Mouse (Mus musculus): ENCODE data around the gene Ppp1r9b. TPM values are rescaled to one million over a fixed set of nuclear protein-coding genes. Genes with fewer than 3 reads are reported as not detected.
A peak's percentile ranks its signal among the peaks of the same experiment; 100 is the strongest.

Ppp1r9b gene
- polyA plus RNA-seq, 1 experiment from 2014 or later = 10.6 TPM

DNA sequence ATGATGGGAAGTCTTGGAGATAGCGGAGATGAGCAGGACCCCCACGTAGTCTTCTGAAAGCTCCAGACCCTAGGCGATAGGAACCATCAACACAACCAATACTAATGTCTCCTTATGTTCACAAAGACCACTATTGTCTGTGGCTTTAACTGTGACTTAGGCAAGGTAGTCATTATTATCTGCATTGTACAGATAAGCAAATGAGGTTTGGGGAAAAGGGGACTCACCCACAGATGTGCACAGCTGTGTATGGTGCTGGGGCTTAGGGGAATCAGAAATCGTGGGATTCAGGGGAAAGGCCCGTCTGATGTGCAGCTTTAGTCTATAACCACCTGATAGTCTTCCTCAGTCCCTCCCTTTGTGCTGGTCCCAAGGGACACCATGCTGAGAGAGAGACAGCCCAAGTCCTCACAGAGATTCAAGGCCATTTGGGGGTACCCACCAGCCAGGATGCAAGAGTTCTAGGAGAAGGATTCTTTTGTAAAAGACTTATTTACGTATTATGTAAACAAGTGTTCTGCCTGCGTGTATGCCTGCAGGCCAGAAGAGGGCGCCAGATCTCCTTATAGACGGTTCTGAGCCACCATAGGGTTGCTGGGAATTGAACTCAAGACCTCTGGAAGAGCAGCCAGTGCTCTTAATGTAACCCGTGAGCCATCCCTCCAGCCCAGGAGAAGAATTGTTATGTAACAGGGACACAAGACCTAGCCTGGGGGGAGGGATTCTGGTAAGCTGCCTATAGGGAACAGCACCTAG, 31.6 kb downstream of the Ppp1r9b start:
- DNase-seq (ENCODE audit: low spot score) = no peak
- no peak overlapping the region for H3K4me2 ChIP-seq (ENCODE audit: low read length)
- H3K9me3 ChIP-seq (replicated peaks; ENCODE audit: low read length) = no peaks in the 10 kb centered on the region
- H3K4me1 ChIP-seq (replicated peaks; ENCODE audit: insufficient read depth, low read length) = peaks cover 21% of the 10 kb centered on the region; the same call in 1 of the 2 replicates
- 86% methylated on average over 10 of the region's 10 CpGs for WGBS
- H3K4me3 ChIP-seq (replicated peaks; ENCODE audit: low read depth, low read length) = no peak overlapping the region
- no peak overlapping the region for H3K27ac ChIP-seq
- no peak overlapping the region for H3K9ac ChIP-seq (ENCODE audit: low read depth, low read length)
- no peak for ATAC-seq (replicated peaks; ENCODE audit: low FRiP score, low read depth)
- H3K36me3 ChIP-seq (ENCODE audit: insufficient read depth, low read length) = peaks cover 14% of the 10 kb centered on the region; the same call in 1 of the 2 replicates
- TF ChIP-seq CTCF (IDR thresholded peaks at IDR 0.05; ENCODE audit: low read depth) = peak; percentile 56
- no peaks in the 10 kb centered on the region for H3K27me3 ChIP-seq (ENCODE audit: insufficient read depth, low read length)

DNA sequence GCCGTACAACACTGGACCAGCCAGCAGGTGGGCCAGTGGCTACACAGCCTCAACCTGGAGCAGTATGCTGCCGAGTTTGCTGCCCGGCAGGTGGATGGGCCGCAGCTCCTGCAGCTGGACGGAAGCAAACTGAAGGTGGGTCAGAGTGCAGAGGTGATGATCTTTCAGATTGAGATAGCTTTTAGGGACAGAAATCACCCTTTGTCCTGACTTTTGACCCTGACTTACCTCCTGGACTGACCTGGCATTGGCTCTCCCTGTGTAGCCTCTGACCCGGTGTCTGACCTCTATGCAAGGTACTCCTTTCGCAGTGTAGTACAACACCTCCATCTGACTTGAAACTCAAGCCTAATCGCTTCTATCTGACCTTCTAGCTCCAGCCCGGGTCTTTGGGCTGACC, 32.6 kb downstream of the Ppp1r9b start:
- TF ChIP-seq CTCF (IDR thresholded peaks at IDR 0.05; ENCODE audit: low read depth) = no peak
- peaks cover 21% of the 10 kb centered on the region; the same call in 1 of the 2 replicates for H3K4me1 ChIP-seq (replicated peaks; ENCODE audit: insufficient read depth, low read length)
- no peak overlapping the region for H3K27ac ChIP-seq
- no peak overlapping the region for H3K9ac ChIP-seq (ENCODE audit: low read depth, low read length)
- H3K36me3 ChIP-seq (ENCODE audit: insufficient read depth, low read length) = peaks cover 14% of the 10 kb centered on the region; the same call in 1 of the 2 replicates
- DNase-seq (ENCODE audit: low spot score) (no peak), ATAC-seq (replicated peaks; ENCODE audit: low FRiP score, low read depth) (no peak)
- WGBS = 94% methylated on average over 9 of the region's 9 CpGs
- no peak overlapping the region for H3K4me3 ChIP-seq (replicated peaks; ENCODE audit: low read depth, low read length)
- H3K4me2 ChIP-seq (ENCODE audit: low read length) = no peak overlapping the region
- H3K9me3 ChIP-seq (replicated peaks; ENCODE audit: low read length) = no peaks in the 10 kb centered on the region
- H3K27me3 ChIP-seq (ENCODE audit: insufficient read depth, low read length) = no peaks in the 10 kb centered on the region

DNA sequence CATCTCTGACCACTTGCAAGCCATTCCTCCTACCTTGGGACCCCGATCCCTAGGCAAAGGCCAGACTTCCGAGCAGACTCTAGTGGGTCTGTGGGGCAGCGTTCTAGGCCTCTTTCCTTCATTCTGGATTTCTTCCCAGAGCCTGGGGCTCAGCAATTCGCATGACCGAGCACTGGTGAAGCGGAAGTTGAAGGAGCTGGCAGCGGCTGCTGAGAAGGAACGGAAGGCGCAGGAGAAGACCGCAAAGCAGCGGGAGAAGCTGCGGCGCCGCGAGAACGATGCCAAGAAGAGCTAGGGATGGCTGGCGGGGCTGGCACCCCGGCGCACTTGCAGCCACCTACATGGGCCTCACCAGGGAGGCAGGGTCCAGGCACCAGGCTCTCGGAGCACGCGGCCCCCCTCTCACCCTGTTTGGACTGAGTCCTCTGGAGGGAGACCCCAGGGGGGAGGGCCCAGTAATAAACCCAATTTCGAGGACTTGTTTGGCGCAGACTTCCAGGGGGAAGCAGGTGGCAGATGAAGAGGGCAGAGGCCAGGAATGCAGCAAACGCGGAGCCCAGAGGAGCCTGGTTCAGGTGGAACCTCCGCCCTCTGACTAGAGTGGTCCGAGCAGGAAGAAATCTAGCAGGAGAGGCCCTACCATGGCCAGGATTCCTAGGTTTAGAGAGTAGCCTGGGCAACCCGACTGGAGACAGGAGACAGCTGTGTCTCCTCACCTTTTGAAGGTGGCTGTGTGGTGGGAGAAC, 33.8 kb downstream of the Ppp1r9b start:
- H3K36me3 ChIP-seq (ENCODE audit: insufficient read depth, low read length) = peaks cover 14% of the 10 kb centered on the region; the same call in 1 of the 2 replicates
- H3K27ac ChIP-seq = peak overlapping the region; percentile 47
- no peak overlapping the region for H3K4me3 ChIP-seq (replicated peaks; ENCODE audit: low read depth, low read length)
- H3K4me2 ChIP-seq (ENCODE audit: low read length) = no peak overlapping the region
- no peak overlapping the region for H3K9ac ChIP-seq (ENCODE audit: low read depth, low read length)
- DNase-seq (ENCODE audit: low spot score) = peak; percentile 46
- no peaks in the 10 kb centered on the region for H3K27me3 ChIP-seq (ENCODE audit: insufficient read depth, low read length)
- 43% methylated on average over 29 of the region's 29 CpGs for WGBS
- H3K4me1 ChIP-seq (replicated peaks; ENCODE audit: insufficient read depth, low read length) = peaks cover 21% of the 10 kb centered on the region; the same call in 1 of the 2 replicates
- H3K9me3 ChIP-seq (replicated peaks; ENCODE audit: low read length) = no peaks in the 10 kb centered on the region
- TF ChIP-seq CTCF (IDR thresholded peaks at IDR 0.05; ENCODE audit: low read depth) = no peak
- peak; percentile 8; the same call in 1 of the 2 replicates for ATAC-seq (replicated peaks; ENCODE audit: low FRiP score, low read depth)

DNA sequence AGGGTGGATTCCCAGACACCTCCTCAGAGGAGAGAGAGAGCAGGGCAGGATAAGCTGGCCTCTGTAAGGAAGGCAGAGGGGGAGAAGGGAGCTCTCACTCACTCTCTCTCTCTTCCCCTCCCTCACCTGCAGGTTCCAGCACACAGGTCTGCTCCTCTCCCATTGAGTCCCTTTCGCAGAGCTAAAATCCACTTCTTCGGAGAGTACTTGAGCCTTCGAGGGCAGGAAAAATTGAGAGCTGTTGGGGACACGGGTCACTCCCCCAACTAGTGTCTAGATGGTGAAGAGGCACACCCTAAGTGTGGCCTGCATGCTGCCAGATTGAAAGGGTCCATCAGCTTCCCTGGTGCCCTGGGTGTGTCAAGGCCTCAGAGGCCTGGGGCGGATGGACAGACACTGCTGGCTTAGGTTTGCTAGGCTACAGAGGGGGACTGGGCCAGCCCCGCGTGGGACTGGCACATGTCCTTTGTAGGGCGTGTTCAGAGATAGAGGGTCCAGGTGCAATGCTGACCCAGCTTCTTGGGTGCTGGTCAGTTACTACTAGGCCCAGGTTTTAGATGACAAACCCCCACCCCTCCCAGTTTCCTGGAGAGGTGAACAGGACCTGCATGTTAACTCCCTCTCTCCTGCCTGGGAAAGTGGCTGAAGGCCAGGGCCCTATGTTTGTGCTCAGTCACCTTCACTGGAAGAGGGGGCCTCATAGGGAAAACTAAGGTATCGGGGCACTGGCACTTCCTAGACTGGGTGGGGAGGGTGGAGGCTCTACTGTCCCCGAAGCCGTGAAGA, 34.6 kb downstream of the Ppp1r9b start:
- ATAC-seq (replicated peaks; ENCODE audit: low FRiP score, low read depth) (peak; percentile 11; the same call in 1 of the 2 replicates), DNase-seq (ENCODE audit: low spot score) (no peak)
- Histone ChIP-seq H3K27ac (peak overlapping the region; percentile 47), H3K27me3 (ENCODE audit: insufficient read depth, low read length) (no peaks in the 10 kb centered on the region), H3K4me2 (ENCODE audit: low read length) (no peak overlapping the region), H3K9me3 (replicated peaks; ENCODE audit: low read length) (no peaks in the 10 kb centered on the region), H3K4me1 (replicated peaks; ENCODE audit: insufficient read depth, low read length) (peaks cover 21% of the 10 kb centered on the region; the same call in 1 of the 2 replicates), H3K36me3 (ENCODE audit: insufficient read depth, low read length) (peaks cover 14% of the 10 kb centered on the region; the same call in 1 of the 2 replicates), H3K4me3 (replicated peaks; ENCODE audit: low read depth, low read length) (no peak overlapping the region), H3K9ac (ENCODE audit: low read depth, low read length) (no peak overlapping the region)
- WGBS = 66% methylated on average over 11 of the region's 11 CpGs
- TF ChIP-seq CTCF (IDR thresholded peaks at IDR 0.05; ENCODE audit: low read depth) = no peak

DNA sequence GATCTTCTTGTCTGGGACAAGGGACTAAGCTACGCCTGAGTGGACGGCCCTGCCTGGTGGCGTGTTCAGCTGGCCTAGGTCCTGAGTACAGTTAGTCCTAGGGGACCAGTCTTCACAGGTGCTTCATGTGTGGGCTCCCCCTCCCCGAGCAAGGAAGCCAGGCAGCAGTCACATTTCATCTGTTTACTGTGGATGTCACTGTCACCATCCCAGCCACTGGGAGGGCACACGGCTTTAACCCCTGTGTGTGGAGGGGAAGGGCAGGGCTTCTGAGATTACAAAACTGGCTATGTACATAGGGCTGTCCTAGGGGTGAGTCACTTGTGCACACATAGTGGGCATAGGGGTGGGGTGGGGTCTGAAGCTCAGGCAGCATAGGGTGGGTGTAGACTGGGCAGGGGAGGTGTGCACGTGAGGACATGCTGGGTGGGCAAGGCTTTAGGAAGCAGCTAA, 35.3 kb downstream of the Ppp1r9b start:
- 35% methylated on average over 6 of the region's 6 CpGs for WGBS
- Histone ChIP-seq H3K9ac (ENCODE audit: low read depth, low read length) (no peak overlapping the region), H3K4me3 (replicated peaks; ENCODE audit: low read depth, low read length) (no peak overlapping the region), H3K27me3 (ENCODE audit: insufficient read depth, low read length) (no peaks in the 10 kb centered on the region), H3K27ac (peak overlapping the region; percentile 47; the same call in 1 of the 2 replicates), H3K4me1 (replicated peaks; ENCODE audit: insufficient read depth, low read length) (peaks cover 21% of the 10 kb centered on the region; the same call in 1 of the 2 replicates), H3K36me3 (ENCODE audit: insufficient read depth, low read length) (peaks cover 14% of the 10 kb centered on the region; the same call in 1 of the 2 replicates), H3K9me3 (replicated peaks; ENCODE audit: low read length) (no peaks in the 10 kb centered on the region), H3K4me2 (ENCODE audit: low read length) (no peak overlapping the region)
- ATAC-seq (replicated peaks; ENCODE audit: low FRiP score, low read depth) (peak; percentile 44; the same call in 1 of the 2 replicates), DNase-seq (ENCODE audit: low spot score) (no peak)
- no peak for TF ChIP-seq CTCF (IDR thresholded peaks at IDR 0.05; ENCODE audit: low read depth)
